Comparison of ENCODE assay signal across 14 mouse cellular contexts in the genomic region with DNA sequence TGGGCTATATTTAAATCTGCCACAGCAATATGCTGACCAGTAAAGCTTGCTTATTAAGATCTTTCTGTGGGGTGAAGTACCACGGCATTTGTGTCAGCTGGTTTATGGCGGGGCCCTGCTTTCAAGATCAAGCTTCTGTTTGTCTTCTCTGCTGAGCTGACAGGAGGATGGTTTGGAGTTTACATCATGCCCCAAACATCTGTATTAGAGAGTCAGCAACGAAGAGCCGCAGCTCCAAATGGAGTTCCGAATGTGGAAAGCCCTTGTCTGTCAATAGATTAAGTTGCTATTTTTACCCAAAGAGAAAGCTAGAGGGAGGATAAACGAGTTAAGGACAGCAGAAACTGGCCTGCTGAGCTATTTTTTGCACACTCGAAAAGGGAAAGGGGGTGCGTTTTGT.
DNase-seq lines count a peak whose midpoint lies in the region; ATAC-seq and TF ChIP-seq lines count a peak whose summit lies in the region.
"Had no signal": no experiment of that assay in that cellular context is flagged by ENCODE, and none has a peak within 500 bp of the region (broad histone marks: within the 10 kb centered on the region; RNA-seq: fewer than 3 reads in every experiment).

No protein-coding gene starts in this region.

- 14% methylated on average over 8 of the region's 8 CpGs for WGBS in lung, embryonic 14.5 days
- 25% methylated on average over 8 of the region's 8 CpGs for WGBS in embryonic facial prominence, embryonic 15.5 days
- WGBS in heart, embryonic 10.5 days: 11% methylated on average over 8 of the region's 8 CpGs
- WGBS in intestine, embryonic 16.5 days: 18% methylated on average over 8 of the region's 8 CpGs

- no peak overlapping the region; the same call in 1 of the 2 replicates for H3K9ac ChIP-seq in lung, embryonic 14.5 days
- H3K9ac ChIP-seq in embryonic facial prominence, embryonic 15.5 days: no peak overlapping the region
- no peak overlapping the region for H3K9ac ChIP-seq in intestine, embryonic 16.5 days (ENCODE audit: low read depth, low read length)
- H3K9ac ChIP-seq: embryonic facial prominence, embryonic 13.5 days had no signal

- H3K4me2 ChIP-seq in lung, embryonic 14.5 days: no peak overlapping the region
- H3K4me2 ChIP-seq in embryonic facial prominence, embryonic 15.5 days (replicated peaks): no peak overlapping the region
- H3K4me2 ChIP-seq in intestine, embryonic 16.5 days (ENCODE audit: low read depth, low read length): no peak overlapping the region
- H3K4me2 ChIP-seq: embryonic facial prominence, embryonic 13.5 days had no signal

- ATAC-seq in lung, embryonic 14.5 days (ENCODE audit: insufficient read depth): no peak
- ATAC-seq in embryonic facial prominence, embryonic 15.5 days (ENCODE audit: insufficient number of reproducible peaks, low FRiP score, low TSS enrichment, low read depth): 0 out of 2 replicates have a peak, but pooled peaks have one; percentile 47
- ATAC-seq in intestine, embryonic 16.5 days: 0 out of 2 replicates have a peak, but pooled peaks have one; percentile 36
- ATAC-seq: forebrain, embryonic 16.5 days; inflammation-experienced regulatory T-cells, adult 6 months had no signal

- H3K9me3 ChIP-seq in lung, embryonic 14.5 days (ENCODE audit: low read depth, low read length): no peaks in the 10 kb centered on the region
- no peaks in the 10 kb centered on the region for H3K9me3 ChIP-seq in embryonic facial prominence, embryonic 15.5 days (replicated peaks)
- no peaks in the 10 kb centered on the region for H3K9me3 ChIP-seq in heart, embryonic 10.5 days
- H3K9me3 ChIP-seq in intestine, embryonic 16.5 days (ENCODE audit: control insufficient read depth, low read length): no peaks in the 10 kb centered on the region
- H3K9me3 ChIP-seq: embryonic facial prominence, embryonic 13.5 days had no signal

- TF ChIP-seq CTCF in lung, embryonic 14.5 days (IDR thresholded peaks at IDR 0.05; ENCODE audit: low read depth): no peak

- peaks cover 8% of the 10 kb centered on the region for H3K4me1 ChIP-seq in lung, embryonic 14.5 days (ENCODE audit: insufficient read depth)
- peaks cover 3% of the 10 kb centered on the region; the same call in 1 of the 2 replicates for H3K4me1 ChIP-seq in embryonic facial prominence, embryonic 15.5 days
- H3K4me1 ChIP-seq in heart, embryonic 10.5 days: peaks cover 39% of the 10 kb centered on the region
- peaks cover 4% of the 10 kb centered on the region; the same call in 1 of the 2 replicates for H3K4me1 ChIP-seq in intestine, embryonic 16.5 days (ENCODE audit: control insufficient read depth, insufficient read depth, low read length)

- H3K36me3 ChIP-seq in lung, embryonic 14.5 days (ENCODE audit: insufficient read depth): no peaks in the 10 kb centered on the region
- H3K36me3 ChIP-seq in embryonic facial prominence, embryonic 15.5 days: no peaks in the 10 kb centered on the region
- H3K36me3 ChIP-seq in heart, embryonic 10.5 days: no peaks in the 10 kb centered on the region
- no peaks in the 10 kb centered on the region for H3K36me3 ChIP-seq in intestine, embryonic 16.5 days (ENCODE audit: control insufficient read depth, insufficient read depth, low read length)
- H3K36me3 ChIP-seq: embryonic facial prominence, embryonic 13.5 days had no signal

- no peaks in the 10 kb centered on the region for H3K27me3 ChIP-seq in lung, embryonic 14.5 days (ENCODE audit: insufficient read depth, low read length)
- 0 out of 2 replicates have a peak, but pooled peaks cover 4% of the 10 kb centered on the region for H3K27me3 ChIP-seq in embryonic facial prominence, embryonic 15.5 days
- H3K27me3 ChIP-seq in heart, embryonic 10.5 days (ENCODE audit: insufficient read depth, poor library complexity, severe bottlenecking): no peaks in the 10 kb centered on the region
- no peaks in the 10 kb centered on the region for H3K27me3 ChIP-seq in intestine, embryonic 16.5 days (replicated peaks; ENCODE audit: control insufficient read depth, insufficient read depth, low read length)
- H3K27me3 ChIP-seq: embryonic facial prominence, embryonic 13.5 days had no signal

- peak; percentile 60 for DNase-seq in lung, embryonic 14.5 days
- no peak for DNase-seq in lung, postnatal 36 days
- peak; percentile 89 for DNase-seq in heart, embryonic 10.5 days (ENCODE audit: low spot score)
- DNase-seq in B cell, adult 2 months: no peak
- no peak for DNase-seq in T-cell, adult 2 months (ENCODE audit: low spot score)
- DNase-seq: adrenal gland, postnatal 36 days; cerebellum, adult 2 months; right cerebral cortex, postnatal 4 days had no signal

- H3K4me3 ChIP-seq in lung, embryonic 14.5 days (ENCODE audit: low read depth, low read length): no peak overlapping the region
- no peak overlapping the region for H3K4me3 ChIP-seq in embryonic facial prominence, embryonic 15.5 days (replicated peaks)
- 0 out of 2 replicates have a peak overlapping the region, but pooled peaks have one; percentile 5 for H3K4me3 ChIP-seq in heart, embryonic 10.5 days
- H3K4me3 ChIP-seq in intestine, embryonic 16.5 days (ENCODE audit: low read length): no peak overlapping the region
- H3K4me3 ChIP-seq: embryonic facial prominence, embryonic 13.5 days; layer of hippocampus, adult 2 months had no signal

- peak overlapping the region; percentile 40; the same call in 1 of the 2 replicates for H3K27ac ChIP-seq in lung, embryonic 14.5 days (ENCODE audit: low read depth)
- 0 out of 2 replicates have a peak overlapping the region, but pooled peaks have one; percentile 3 for H3K27ac ChIP-seq in embryonic facial prominence, embryonic 15.5 days (replicated peaks)
- peak overlapping the region; percentile 89 for H3K27ac ChIP-seq in heart, embryonic 10.5 days
- peak overlapping the region; percentile 33; the same call in 1 of the 2 replicates for H3K27ac ChIP-seq in intestine, embryonic 16.5 days (ENCODE audit: low read length)
- H3K27ac ChIP-seq: embryonic facial prominence, embryonic 13.5 days; layer of hippocampus, adult 2 months had no signal

Comparison
In these comparisons a context has a peak if more than half of its experiments do, and no peak if none do; other contexts are left out.
1. DNase-seq: peak in lung, embryonic 14.5 days (single experiment) and heart, embryonic 10.5 days (single experiment); none in lung, postnatal 36 days (single experiment), B cell, adult 2 months (0 of 2) and T-cell, adult 2 months (single experiment).
2. H3K27ac ChIP-seq: peak in every context shown above with its lines; median percentile 89 in heart, embryonic 10.5 days; 40 in lung, embryonic 14.5 days; 33 in intestine, embryonic 16.5 days; 3 in embryonic facial prominence, embryonic 15.5 days.